Mouse (Mus musculus) G1E (cell line): ENCODE results near the gene Adgra1.

Experiments used
- CTCF ChIP-seq: IDR thresholded peaks from 2 replicates; pipeline ENCODE4 v1.5.1; 2012; ENCODE audit warnings: low read depth, low read length, inconsistent platforms, mixed read lengths
- GATA1 ChIP-seq: IDR thresholded peaks from 2 replicates; pipeline ENCODE4 v1.6.1; 2012; ENCODE audit warnings: borderline replicate concordance, low read length, inconsistent platforms, mixed read lengths
- POLR2AphosphoS5 ChIP-seq: IDR thresholded peaks from 2 replicates; pipeline ENCODE4 v1.6.1; 2012; ENCODE audit warnings: low read depth, low read length, inconsistent platforms; ENCODE audit not compliant: insufficient replicate concordance

- TF ChIP-seq CTCF: no peak
- no peak for TF ChIP-seq GATA1
- no peak for TF ChIP-seq POLR2AphosphoS5
Measured at GRCm38 (mm10) chr7:139883545-139883944, 49.6 kb downstream of the Adgra1 start.
